Mouse (Mus musculus) lung, adult 2 months (tissue): ENCODE results near the gene Tmem151b.

Source experiments
- CTCF ChIP-seq: fragments of 200-500 bp; IDR thresholded peaks from 2 replicates; pipeline ENCODE4 v1.5.1; 2011; ENCODE audit warnings: mild to moderate bottlenecking, low read length, control low read depth; ENCODE audit not compliant: insufficient read depth
- POLR2A ChIP-seq: fragments of 200-500 bp; IDR thresholded peaks from 2 replicates; pipeline ENCODE4 v1.6.1; 2011; ENCODE audit warnings: low read depth, mild to moderate bottlenecking, control low read depth, low read length, borderline replicate concordance; ENCODE audit errors: extremely low read depth

GRCm38 (mm10) chr17:45591701-45592605, 42.5 kb upstream of the Tmem151b start:
- TF ChIP-seq CTCF = no peak
- TF ChIP-seq POLR2A = 0 out of 2 replicates have a peak, but pooled peaks have one; percentile 22
